Mouse (Mus musculus) lung, postnatal 0 days (tissue): Measurements from ENCODE around the gene Osbp2. TPM values are rescaled to one million over a fixed set of nuclear protein-coding genes. Genes with fewer than 3 reads are reported as not detected.
A peak's percentile ranks its signal among the peaks of the same experiment; 100 is the strongest.

Experiments used
- ATAC-seq: fragments of 200-750 bp; cut with Nextera tagmentation; 2 replicates; pipeline ENCODE4 v1.8.0; 2017; ENCODE audit warnings: moderate library complexity
- DNase-seq: peaks from one replicate; pipeline ENCODE4 v3.0.0-alpha.2; 2016; ENCODE audit warnings: low spot score
- H3K27ac ChIP-seq: fragments of 300-500 bp; sonication (generic); 2 replicates; pipeline ENCODE4 v1.5.1; 2014; ENCODE audit warnings: antibody characterized with exemption, mild to moderate bottlenecking, low read length, mixed read lengths
- H3K27me3 ChIP-seq: fragments of 300-500 bp; sonication (generic); replicated peaks from 2 replicates; pipeline ENCODE4 v1.6.1; 2014; ENCODE audit warnings: low read length, mixed read lengths; ENCODE audit not compliant: insufficient read depth
- H3K36me3 ChIP-seq: fragments of 300-500 bp; sonication (generic); 2 replicates; pipeline ENCODE4 v1.6.1; 2014; ENCODE audit warnings: low read length, mixed read lengths; ENCODE audit not compliant: insufficient read depth
- H3K4me1 ChIP-seq: fragments of 300-500 bp; sonication (generic); 2 replicates; pipeline ENCODE4 v1.6.1; 2014; ENCODE audit warnings: antibody characterized with exemption, low read depth, low read length, mixed read lengths; ENCODE audit not compliant: insufficient read depth
- H3K4me2 ChIP-seq: fragments of 300-500 bp; sonication (generic); replicated peaks from 2 replicates; pipeline ENCODE4 v1.6.1; 2014; ENCODE audit warnings: low read depth, mild to moderate bottlenecking, low read length, moderate library complexity, mixed read lengths
- H3K4me3 ChIP-seq: fragments of 300-500 bp; sonication (generic); 2 replicates; pipeline ENCODE4 v1.5.1; 2014; ENCODE audit warnings: low read depth, low read length
- H3K9ac ChIP-seq: fragments of 300-500 bp; sonication (generic); replicated peaks from 2 replicates; pipeline ENCODE4 v1.6.1; 2014; ENCODE audit warnings: low read depth, mild to moderate bottlenecking
- H3K9me3 ChIP-seq: fragments of 300-500 bp; sonication (generic); 2 replicates; pipeline ENCODE4 v1.6.1; 2016; ENCODE audit warnings: low read length, mixed read lengths
- CTCF ChIP-seq: IDR thresholded peaks from 2 replicates; pipeline ENCODE4 v1.5.1; 2016; ENCODE audit warnings: antibody characterized with exemption, mild to moderate bottlenecking
- EP300 ChIP-seq: IDR thresholded peaks from 2 replicates; pipeline ENCODE4 v1.6.1; 2016; ENCODE audit warnings: antibody characterized with exemption, mild to moderate bottlenecking, control low read depth
- WGBS: fragments of 180-500 bp; shearing (Covaris S2); extraction: QIAGEN DNeasy Blood & Tissue Kit; methylation state at CpG from one replicate; pipeline ENCODE4 v1.1.7; 2014; 5-methylcytosine and 5-hydroxymethylcytosine counted together
- polyA plus RNA-seq: library from polyadenylated mRNA; unstranded; fragments of >200 nt; fragmentation: Nextera tagmentation; extraction: Ambion mirVana; gene quantifications from 2 replicates; pipeline ENCODE4 v1.2.1, GENCODE M21; 2015

Osbp2 gene
- polyA plus RNA-seq, 1 experiment from 2014 or later, result 0.17 TPM

DNA sequence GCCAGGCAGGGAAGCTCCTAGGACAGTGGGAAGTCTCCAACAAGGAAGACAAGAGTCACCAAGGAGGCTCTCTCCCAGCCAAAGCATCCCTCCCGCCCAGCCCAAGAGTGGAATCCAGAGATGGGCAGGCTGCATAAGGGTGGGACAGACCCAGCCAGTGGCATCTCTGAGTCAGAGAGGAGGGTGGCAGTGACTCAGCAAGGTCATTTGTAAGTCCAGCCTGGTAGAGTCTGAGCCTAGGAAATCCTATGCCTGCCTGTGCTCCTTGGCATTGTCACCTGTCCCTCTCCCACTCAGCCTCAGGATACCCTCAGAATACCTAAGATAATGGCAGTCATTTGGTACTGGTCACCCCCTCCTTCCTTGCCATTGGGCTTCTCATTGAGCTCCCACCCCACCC lies 41.7 kb upstream of the Osbp2 start:
- ATAC-seq, result no peak
- no peaks in the 10 kb centered on the region for H3K27me3 ChIP-seq
- no peak for DNase-seq
- WGBS, result 64% methylated on average over 1 of the region's 1 CpGs
- H3K36me3 ChIP-seq, result no peaks in the 10 kb centered on the region
- H3K27ac ChIP-seq, result no peak overlapping the region
- TF ChIP-seq EP300 (no peak), CTCF (no peak)
- H3K9me3 ChIP-seq, result no peaks in the 10 kb centered on the region
- H3K9ac ChIP-seq, result no peak overlapping the region
- H3K4me2 ChIP-seq, result no peak overlapping the region
- peaks cover 8% of the 10 kb centered on the region for H3K4me1 ChIP-seq
- no peak overlapping the region for H3K4me3 ChIP-seq

DNA sequence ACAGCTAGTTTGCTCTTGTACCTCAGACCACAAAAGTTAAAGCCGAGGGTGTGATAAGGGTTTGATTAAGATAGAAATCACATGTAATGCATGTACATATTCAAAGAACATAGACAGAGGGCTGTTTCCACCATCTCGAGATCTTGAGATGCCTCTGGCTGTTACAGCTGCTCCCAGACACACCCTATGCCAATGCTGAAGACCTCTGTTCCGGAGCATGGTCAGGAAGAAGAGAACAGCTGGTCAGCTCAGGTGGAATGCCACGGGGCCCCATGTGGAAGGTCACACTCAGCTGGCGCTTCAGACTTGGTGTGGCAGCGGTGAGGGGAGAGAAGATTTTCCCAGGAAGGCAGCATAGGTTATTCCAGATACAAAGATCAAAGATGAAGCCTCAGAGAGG lies 41.0 kb upstream of the Osbp2 start:
- H3K4me1 ChIP-seq, result peaks cover 5% of the 10 kb centered on the region; the same call in 1 of the 2 replicates
- H3K36me3 ChIP-seq, result no peaks in the 10 kb centered on the region
- no peaks in the 10 kb centered on the region for H3K9me3 ChIP-seq
- H3K4me2 ChIP-seq, result no peak overlapping the region
- WGBS, result 76% methylated on average over 6 of the region's 6 CpGs
- no peak overlapping the region for H3K27ac ChIP-seq
- TF ChIP-seq CTCF, result no peak
- TF ChIP-seq EP300, result no peak
- ATAC-seq, result no peak
- no peak overlapping the region for H3K4me3 ChIP-seq
- no peaks in the 10 kb centered on the region for H3K27me3 ChIP-seq
- H3K9ac ChIP-seq, result no peak overlapping the region
- no peak for DNase-seq

DNA sequence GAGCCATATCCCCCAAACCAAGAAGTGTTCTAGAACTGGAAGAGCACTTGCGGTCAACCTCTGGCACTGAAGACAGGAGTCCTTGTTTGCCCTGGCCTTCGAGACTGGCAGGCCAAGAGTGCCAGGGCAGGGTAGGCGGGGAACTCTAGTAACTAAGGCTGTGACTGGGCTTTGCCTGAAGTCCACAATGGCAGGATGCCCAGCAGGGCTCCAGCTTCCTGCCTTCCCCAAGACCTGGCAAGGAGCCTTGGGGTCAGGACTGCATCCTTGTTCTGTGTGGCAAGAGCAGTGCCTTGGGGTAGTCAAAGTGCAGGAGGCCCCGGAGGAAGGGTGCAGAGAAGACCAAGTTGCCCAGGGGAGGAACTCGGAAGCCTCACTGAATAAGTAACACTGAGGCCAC lies 39.3 kb upstream of the Osbp2 start:
- Histone ChIP-seq H3K9me3 (no peaks in the 10 kb centered on the region), H3K4me2 (no peak overlapping the region), H3K4me1 (peaks cover 5% of the 10 kb centered on the region; the same call in 1 of the 2 replicates), H3K4me3 (no peak overlapping the region), H3K36me3 (no peaks in the 10 kb centered on the region), H3K27me3 (no peaks in the 10 kb centered on the region), H3K9ac (no peak overlapping the region), H3K27ac (peak overlapping the region; percentile 51; the same call in 1 of the 2 replicates)
- TF ChIP-seq EP300 (0 out of 2 replicates have a peak, but pooled peaks have one; percentile 30), CTCF (no peak)
- peak; percentile 89 for DNase-seq
- ATAC-seq, result peak; percentile 90
- 35% methylated on average over 5 of the region's 5 CpGs for WGBS

DNA sequence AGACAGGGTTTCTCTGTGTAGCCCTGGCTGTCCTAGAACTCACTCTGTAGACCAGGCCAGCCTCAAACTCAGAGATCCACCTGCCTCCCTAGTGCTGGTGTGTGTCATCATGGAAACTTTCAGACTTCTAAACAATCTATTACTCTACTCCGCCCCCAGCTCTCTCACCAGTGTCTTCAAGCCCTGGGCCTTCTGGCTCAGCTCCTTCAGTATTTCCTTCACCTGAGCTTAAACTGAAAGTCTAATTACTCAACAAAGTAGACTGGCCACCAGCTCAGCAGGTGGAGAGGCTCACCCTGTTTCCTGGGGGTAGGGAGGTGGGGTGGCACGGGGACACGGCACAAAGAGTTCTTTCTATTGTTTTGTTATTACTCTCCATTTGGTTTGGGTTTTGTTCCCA lies 38.8 kb upstream of the Osbp2 start:
- peak; percentile 17; the same call in 1 of the 2 replicates for ATAC-seq
- no peak overlapping the region for H3K9ac ChIP-seq
- no peaks in the 10 kb centered on the region for H3K27me3 ChIP-seq
- H3K4me2 ChIP-seq, result no peak overlapping the region
- TF ChIP-seq EP300 (no peak), CTCF (no peak)
- no peak for DNase-seq
- 75% methylated on average over 3 of the region's 3 CpGs for WGBS
- H3K4me1 ChIP-seq, result peaks cover 5% of the 10 kb centered on the region; the same call in 1 of the 2 replicates
- H3K27ac ChIP-seq, result no peak overlapping the region
- H3K36me3 ChIP-seq, result no peaks in the 10 kb centered on the region
- H3K9me3 ChIP-seq, result no peaks in the 10 kb centered on the region
- no peak overlapping the region for H3K4me3 ChIP-seq

DNA sequence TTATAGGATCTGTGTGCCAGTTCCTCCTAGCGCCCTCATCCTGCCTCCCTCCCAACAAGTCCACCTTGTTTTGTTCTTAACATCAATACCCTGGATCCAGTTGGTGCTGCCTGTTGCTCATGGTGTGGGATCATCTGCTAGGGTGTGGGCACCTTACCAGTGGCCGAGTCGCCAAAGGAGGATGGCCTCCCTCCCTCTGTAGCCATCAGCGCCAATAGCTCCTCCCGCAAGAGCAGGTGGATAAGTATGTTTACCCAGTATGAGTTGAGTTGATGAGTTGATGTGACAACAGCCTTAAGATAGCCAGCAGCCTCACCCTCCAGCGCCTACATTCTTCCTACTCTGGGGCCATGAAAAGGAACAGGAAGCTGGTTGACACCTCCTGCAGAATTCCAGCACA lies 36.6 kb upstream of the Osbp2 start:
- no peak overlapping the region for H3K4me3 ChIP-seq
- ATAC-seq, result no peak
- H3K4me2 ChIP-seq, result no peak overlapping the region

DNA sequence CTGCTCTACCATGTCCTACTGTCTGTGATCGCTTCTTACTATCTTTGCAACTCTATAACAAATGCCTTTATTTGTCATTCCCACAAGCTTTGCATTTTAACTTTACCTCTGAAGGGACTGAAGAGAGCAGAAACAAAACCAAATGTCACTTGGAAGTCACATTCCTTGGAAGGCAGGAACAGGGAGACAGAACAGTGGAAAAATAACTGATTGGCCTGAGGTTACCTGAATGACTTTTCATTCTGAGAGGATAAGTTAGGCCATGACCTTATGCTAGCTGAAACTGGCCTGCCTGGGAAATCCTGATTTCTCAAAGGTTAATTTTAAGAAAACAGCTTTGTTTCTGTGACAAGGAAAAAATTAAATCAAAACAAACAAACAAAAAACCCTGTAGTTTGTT lies 32.2 kb upstream of the Osbp2 start:
- peaks cover 5% of the 10 kb centered on the region; the same call in 1 of the 2 replicates for H3K4me1 ChIP-seq
- ATAC-seq, result no peak
- H3K4me3 ChIP-seq, result no peak overlapping the region
- H3K9ac ChIP-seq, result no peak overlapping the region
- no peak for DNase-seq
- no peaks in the 10 kb centered on the region for H3K27me3 ChIP-seq
- no peaks in the 10 kb centered on the region for H3K36me3 ChIP-seq
- H3K27ac ChIP-seq, result no peak overlapping the region
- no peaks in the 10 kb centered on the region for H3K9me3 ChIP-seq
- H3K4me2 ChIP-seq, result no peak overlapping the region
- 65% methylated on average over 1 of the region's 1 CpGs for WGBS
- no peak for TF ChIP-seq EP300
- TF ChIP-seq CTCF, result no peak

More for the DNA sequence above, 36.6 kb upstream of the Osbp2 start:
- no peak for DNase-seq
- Histone ChIP-seq H3K36me3 (no peaks in the 10 kb centered on the region), H3K9ac (no peak overlapping the region), H3K27me3 (no peaks in the 10 kb centered on the region), H3K4me1 (peaks cover 5% of the 10 kb centered on the region; the same call in 1 of the 2 replicates), H3K9me3 (no peaks in the 10 kb centered on the region), H3K27ac (no peak overlapping the region)
- WGBS, result 61% methylated on average over 6 of the region's 6 CpGs
- no peak for TF ChIP-seq CTCF
- TF ChIP-seq EP300, result no peak

DNA sequence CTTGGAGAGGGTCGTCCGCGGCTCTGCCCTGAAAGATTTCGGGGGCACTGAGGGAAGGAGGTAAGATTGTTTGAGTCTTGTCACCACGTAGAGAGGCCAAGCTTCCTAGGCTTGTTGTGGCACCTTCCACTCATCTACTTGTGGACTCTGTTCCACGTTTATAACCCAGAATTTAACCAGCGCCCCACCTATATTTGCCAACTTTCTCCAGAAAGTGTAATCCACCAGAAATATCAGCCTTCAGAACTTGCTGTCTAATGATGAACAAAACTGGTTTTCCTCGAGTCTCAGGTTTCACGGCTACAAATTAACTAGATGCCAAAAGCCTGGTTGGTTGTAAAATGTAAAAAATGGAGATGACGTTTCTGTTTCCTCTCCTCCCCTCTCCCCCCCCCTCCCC lies 31.8 kb upstream of the Osbp2 start:
- TF ChIP-seq EP300, result no peak
- no peak for TF ChIP-seq CTCF
- Histone ChIP-seq H3K4me3 (peak overlapping the region; percentile 40), H3K4me1 (peaks cover 5% of the 10 kb centered on the region; the same call in 1 of the 2 replicates), H3K27ac (peak overlapping the region; percentile 77), H3K36me3 (no peaks in the 10 kb centered on the region), H3K9me3 (no peaks in the 10 kb centered on the region), H3K9ac (peak overlapping the region; percentile 26; the same call in 1 of the 2 replicates), H3K4me2 (peak overlapping the region; percentile 80), H3K27me3 (no peaks in the 10 kb centered on the region)
- ATAC-seq (peak; percentile 20), DNase-seq (peak; percentile 73)
- 2% methylated on average over 10 of the region's 10 CpGs for WGBS
